Mouse (Mus musculus) cerebellum, adult 2 months (tissue): ENCODE data around the gene Cd81.

Experiments
- CTCF ChIP-seq: fragments of 200-500 bp; IDR thresholded peaks from 2 replicates; pipeline ENCODE4 v1.5.1; 2011; ENCODE audit warnings: low read depth, mild to moderate bottlenecking, control low read depth, low read length, moderate library complexity, borderline replicate concordance; ENCODE audit not compliant: insufficient read depth
- POLR2A ChIP-seq: fragments of 200-500 bp; IDR thresholded peaks from 2 replicates; pipeline ENCODE4 v1.6.1; 2011; ENCODE audit warnings: low read length, control low read depth, borderline replicate concordance; ENCODE audit not compliant: insufficient read depth

- TF ChIP-seq POLR2A (no peak), CTCF (no peak)
Observed at GRCm38 (mm10) chr7:143041138-143041822, 11.3 kb upstream of the Cd81 start.
